Mouse (Mus musculus) testis, adult 2 months (tissue): ENCODE measurements at regions not wholly inside any gene's neighbourhood (a gene's known extent, or its start where the extent isn't known, plus 50 kb on each side); places are given as distances from the start of the nearest gene placed in this dataset.

ENCODE experiments used
- H3K27ac ChIP-seq: fragments of 200-500 bp; 2 replicates; pipeline ENCODE4 v1.5.1; 2012; ENCODE audit warnings: low read depth, low read length; ENCODE audit not compliant: control insufficient read depth, insufficient read depth
- H3K27me3 ChIP-seq: fragments of 200-500 bp; 2 replicates; pipeline ENCODE4 v1.6.1; 2012; ENCODE audit warnings: mild to moderate bottlenecking, low read length, moderate library complexity; ENCODE audit not compliant: control insufficient read depth, insufficient read depth
- H3K36me3 ChIP-seq: fragments of 200-500 bp; 2 replicates; pipeline ENCODE4 v1.6.1; 2012; ENCODE audit warnings: mild to moderate bottlenecking, low read length; ENCODE audit not compliant: control insufficient read depth, insufficient read depth
- H3K4me1 ChIP-seq: fragments of 200-500 bp; 2 replicates; pipeline ENCODE4 v1.6.1; 2012; ENCODE audit warnings: low read length; ENCODE audit not compliant: control insufficient read depth, insufficient read depth
- H3K4me3 ChIP-seq: fragments of 200-500 bp; 2 replicates; pipeline ENCODE4 v1.5.1; 2012; ENCODE audit warnings: low read depth, mild to moderate bottlenecking, low read length, moderate library complexity, mixed read lengths; ENCODE audit not compliant: control insufficient read depth
- CTCF ChIP-seq: fragments of 200-500 bp; IDR thresholded peaks from 2 replicates; pipeline ENCODE4 v1.5.1; 2012; ENCODE audit warnings: low read depth, mild to moderate bottlenecking, inconsistent platforms, low read length, moderate library complexity; ENCODE audit not compliant: control insufficient read depth, insufficient read depth, insufficient replicate concordance
- POLR2A ChIP-seq: fragments of 200-500 bp; IDR thresholded peaks from 2 replicates; pipeline ENCODE4 v1.6.1; 2012; ENCODE audit warnings: low read depth, mild to moderate bottlenecking, inconsistent platforms, low read length, moderate library complexity; ENCODE audit not compliant: control insufficient read depth

GRCm38 (mm10) chr15:6029214-6029613, 270.4 kb upstream of the Dab2 start:
- H3K4me3 ChIP-seq, result no peak overlapping the region
- no peaks in the 10 kb centered on the region for H3K4me1 ChIP-seq
- H3K27me3 ChIP-seq, result no peaks in the 10 kb centered on the region
- H3K27ac ChIP-seq, result no peak overlapping the region
- no peak for TF ChIP-seq POLR2A
- no peak for TF ChIP-seq CTCF
- no peaks in the 10 kb centered on the region for H3K36me3 ChIP-seq

GRCm38 (mm10) chr15:6030396-6030795, 269.2 kb upstream of the Dab2 start:
- Histone ChIP-seq H3K4me3 (no peak overlapping the region), H3K4me1 (no peaks in the 10 kb centered on the region), H3K36me3 (no peaks in the 10 kb centered on the region), H3K27ac (no peak overlapping the region), H3K27me3 (no peaks in the 10 kb centered on the region)
- TF ChIP-seq POLR2A, result no peak
- no peak for TF ChIP-seq CTCF

- Histone ChIP-seq H3K4me1 (no peaks in the 10 kb centered on the region), H3K27me3 (no peaks in the 10 kb centered on the region), H3K36me3 (no peaks in the 10 kb centered on the region), H3K4me3 (no peak overlapping the region), H3K27ac (no peak overlapping the region)
- TF ChIP-seq POLR2A (no peak), CTCF (no peak)
These were observed 265.4 kb upstream of the Dab2 start for GRCm38 (mm10) chr15:6034156-6034555.

- no peak overlapping the region for H3K27ac ChIP-seq
- H3K4me3 ChIP-seq, result no peak overlapping the region
- TF ChIP-seq POLR2A, result no peak
- no peak for TF ChIP-seq CTCF
These were observed 254.9 kb upstream of the Dab2 start for GRCm38 (mm10) chr15:6044511-6045256.

GRCm38 (mm10) chr15:6055703-6056102, 243.9 kb upstream of the Dab2 start:
- no peak for TF ChIP-seq CTCF
- no peak for TF ChIP-seq POLR2A
- no peaks in the 10 kb centered on the region for H3K27me3 ChIP-seq

More at GRCm38 (mm10) chr15:6044511-6045256, 254.9 kb upstream of the Dab2 start:
- H3K36me3 ChIP-seq, result no peaks in the 10 kb centered on the region
- H3K4me1 ChIP-seq, result no peaks in the 10 kb centered on the region
- no peaks in the 10 kb centered on the region for H3K27me3 ChIP-seq

GRCm38 (mm10) chr15:6056887-6057626, 242.5 kb upstream of the Dab2 start:
- Histone ChIP-seq H3K27ac (no peak overlapping the region), H3K27me3 (no peaks in the 10 kb centered on the region), H3K36me3 (no peaks in the 10 kb centered on the region), H3K4me1 (no peaks in the 10 kb centered on the region; the same call in 1 of the 2 replicates), H3K4me3 (no peak overlapping the region)
- no peak for TF ChIP-seq CTCF
- no peak for TF ChIP-seq POLR2A

More at GRCm38 (mm10) chr15:6055703-6056102, 243.9 kb upstream of the Dab2 start:
- H3K4me3 ChIP-seq, result no peak overlapping the region
- no peaks in the 10 kb centered on the region for H3K36me3 ChIP-seq
- H3K27ac ChIP-seq, result no peak overlapping the region
- no peaks in the 10 kb centered on the region; the same call in 1 of the 2 replicates for H3K4me1 ChIP-seq

GRCm38 (mm10) chr15:6059361-6059760, 240.2 kb upstream of the Dab2 start:
- TF ChIP-seq CTCF (no peak), POLR2A (no peak)
- no peaks in the 10 kb centered on the region for H3K36me3 ChIP-seq
- no peak overlapping the region for H3K27ac ChIP-seq
- H3K4me1 ChIP-seq, result no peaks in the 10 kb centered on the region; the same call in 1 of the 2 replicates
- H3K27me3 ChIP-seq, result no peaks in the 10 kb centered on the region
- no peak overlapping the region for H3K4me3 ChIP-seq
